20 mouse cellular contexts compared by ENCODE assay signal in genomic region chr9:62854483-62854882, GRCm38 (mm10). TPM values are rescaled to one million over a fixed set of nuclear protein-coding genes. Genes with fewer than 3 reads are reported as not detected.
DNase-seq lines count a peak whose midpoint lies in the region; ATAC-seq and TF ChIP-seq lines count a peak whose summit lies in the region.
"Had no signal": no experiment of that assay in that cellular context is flagged by ENCODE, and none has a peak within 500 bp of the region (broad histone marks: within the 10 kb centered on the region; RNA-seq: fewer than 3 reads in every experiment).

No protein-coding gene starts in this region.

- H3K27me3 ChIP-seq in heart, embryonic 13.5 days (replicated peaks) = no peaks in the 10 kb centered on the region; the same call in 1 of the 2 replicates
- peaks cover 20% of the 10 kb centered on the region; the same call in 1 of the 2 replicates for H3K27me3 ChIP-seq in forebrain, embryonic 12.5 days
- H3K27me3 ChIP-seq: embryonic facial prominence, embryonic 13.5 days; liver, embryonic 12.5 days; midbrain, embryonic 15.5 days had no signal

- H3K36me3 ChIP-seq in heart, embryonic 13.5 days = peaks cover 20% of the 10 kb centered on the region
- no peaks in the 10 kb centered on the region for H3K36me3 ChIP-seq in forebrain, embryonic 12.5 days (replicated peaks)
- H3K36me3 ChIP-seq: midbrain, embryonic 15.5 days had no signal

- TF ChIP-seq CTCF in left cerebral cortex, adult 2 months (IDR thresholded peaks at IDR 0.05) = no peak

- 51% methylated on average over 4 of the region's 4 CpGs for WGBS in heart, embryonic 13.5 days
- WGBS in forebrain, embryonic 12.5 days = 68% methylated on average over 4 of the region's 4 CpGs

- H3K9me3 ChIP-seq in heart, embryonic 13.5 days = no peaks in the 10 kb centered on the region
- no peaks in the 10 kb centered on the region for H3K9me3 ChIP-seq in forebrain, embryonic 12.5 days
- H3K9me3 ChIP-seq: embryonic facial prominence, embryonic 13.5 days; G1E; heart, embryonic 10.5 days; liver, embryonic 12.5 days; midbrain, embryonic 15.5 days had no signal

- H3K9ac ChIP-seq in heart, embryonic 13.5 days = no peak overlapping the region
- no peak overlapping the region for H3K9ac ChIP-seq in forebrain, embryonic 12.5 days
- H3K9ac ChIP-seq: embryonic facial prominence, embryonic 13.5 days; liver, embryonic 12.5 days; midbrain, embryonic 15.5 days had no signal

- no peak for ATAC-seq in heart, embryonic 13.5 days (ENCODE audit: extremely low read depth, insufficient number of reproducible peaks, low FRiP score, low TSS enrichment)
- ATAC-seq in forebrain, embryonic 12.5 days (ENCODE audit: low FRiP score) = no peak
- ATAC-seq: forebrain, embryonic 16.5 days; hindbrain, postnatal 0 days; liver, embryonic 12.5 days; midbrain, embryonic 15.5 days had no signal

- peaks cover 38% of the 10 kb centered on the region for H3K4me1 ChIP-seq in heart, embryonic 13.5 days
- peaks cover 23% of the 10 kb centered on the region for H3K4me1 ChIP-seq in forebrain, embryonic 12.5 days
- H3K4me1 ChIP-seq: midbrain, embryonic 15.5 days had no signal

- no peak overlapping the region for H3K4me3 ChIP-seq in heart, embryonic 13.5 days
- H3K4me3 ChIP-seq in left cerebral cortex, adult 2 months = no peak overlapping the region
- H3K4me3 ChIP-seq in forebrain, embryonic 12.5 days (replicated peaks) = no peak overlapping the region
- H3K4me3 ChIP-seq: embryonic facial prominence, embryonic 13.5 days; heart, embryonic 10.5 days; liver, embryonic 12.5 days; midbrain, embryonic 15.5 days; myocyte had no signal

- intact Hi-C loops in heart, postnatal 10 days (cut with DNase I) = no loop called here
- intact Hi-C loops in left cerebral cortex, postnatal 4 days (cut with DNase I) = no loop called here
- intact Hi-C loops in left cerebral cortex, adult 2 months (cut with DNase I) = no loop called here

- no peak overlapping the region for H3K4me2 ChIP-seq in heart, embryonic 13.5 days
- no peak overlapping the region for H3K4me2 ChIP-seq in forebrain, embryonic 12.5 days
- H3K4me2 ChIP-seq: embryonic facial prominence, embryonic 13.5 days; liver, embryonic 12.5 days; midbrain, embryonic 15.5 days had no signal

- 0 out of 2 replicates have a peak overlapping the region, but pooled peaks have one; percentile 6 for H3K27ac ChIP-seq in heart, embryonic 13.5 days (replicated peaks)
- no peak overlapping the region for H3K27ac ChIP-seq in left cerebral cortex, adult 2 months
- no peak overlapping the region for H3K27ac ChIP-seq in forebrain, embryonic 12.5 days
- H3K27ac ChIP-seq: embryonic facial prominence, embryonic 13.5 days; heart, embryonic 10.5 days; hindbrain, postnatal 0 days; liver, embryonic 12.5 days; midbrain, embryonic 15.5 days had no signal

- DNase-seq in heart, postnatal 10 days = no peak
- peak; percentile 34 for DNase-seq in left cerebral cortex, postnatal 4 days
- no peak for DNase-seq in left cerebral cortex, adult 2 months (ENCODE audit: extremely low spot score in 1 of 2, low spot score in 2 of 2)
- DNase-seq in 416B (ENCODE audit: low read depth) = peak; percentile 21
- peak; percentile 64 for DNase-seq in kidney, postnatal 14 days
- DNase-seq in layer of hippocampus, adult 8-10 months (ENCODE audit: low spot score in 2 of 2) = no peak
- DNase-seq: adrenal gland, postnatal 25 days; cerebellum, adult 11 months; gastrocnemius, postnatal 36 days; spleen, adult 18-20 months had no signal

RNA-seq across cellular contexts. Expression of gene Calml4, which starts 3.4 kb away (rescaled TPM):
- polyA plus RNA-seq in heart, embryonic 13.5 days (2015; fragmentation: Nextera tagmentation; extraction: Ambion mirVana) = 1.7 and 2.4 TPM in 2 replicates
- total RNA-seq in heart, postnatal 10 days (2021) = 1 to 10 TPM; 1.8 to 2.2 TPM
- total RNA-seq in left cerebral cortex, postnatal 4 days (2021) = under 1 TPM; 0.66 to 0.93 TPM
- total RNA-seq in left cerebral cortex, adult 2 months (2021) = 1 to 10 TPM in 1 of 2 experiments, under 1 TPM in 1; 0.75 to 1.1 TPM
- total RNA-seq in layer of hippocampus, adult 8-10 months (2022) = 1 to 10 TPM; 1.2 to 3.0 (median 2.1) TPM
- 1.8 and 3.1 TPM in 2 replicates for polyA plus RNA-seq in forebrain, embryonic 12.5 days (2016; fragmentation: Nextera tagmentation; extraction: Ambion mirVana)

RNA-seq across cellular contexts. Expression of gene Cln6, which starts 15.9 kb away (rescaled TPM):
- 18.8 and 19.5 TPM in 2 replicates for polyA plus RNA-seq in heart, embryonic 13.5 days (2015; fragmentation: Nextera tagmentation; extraction: Ambion mirVana)
- 10 to 100 TPM; 19.7 to 23.4 TPM for total RNA-seq in heart, postnatal 10 days (2021)
- 1 to 10 TPM; 7.1 to 9.0 TPM for total RNA-seq in left cerebral cortex, postnatal 4 days (2021)
- total RNA-seq in left cerebral cortex, adult 2 months (2021) = 10 to 100 TPM; 10.0 to 11.9 TPM
- 10 to 100 TPM; 10.2 to 16.0 (median 14.8) TPM for total RNA-seq in layer of hippocampus, adult 8-10 months (2022)
- polyA plus RNA-seq in forebrain, embryonic 12.5 days (2016; fragmentation: Nextera tagmentation; extraction: Ambion mirVana) = 8.5 and 9.8 TPM in 2 replicates

RNA-seq across cellular contexts. Expression of gene Fem1b, which starts 42.7 kb away (rescaled TPM):
- polyA plus RNA-seq in heart, embryonic 13.5 days (2015; fragmentation: Nextera tagmentation; extraction: Ambion mirVana) = 12.2 and 12.7 TPM in 2 replicates
- total RNA-seq in heart, postnatal 10 days (2021) = 10 to 100 TPM; 31.3 to 34.9 TPM
- total RNA-seq in left cerebral cortex, postnatal 4 days (2021) = 100 to 1,000 TPM; 126 to 127 TPM
- 100 to 1,000 TPM; 104 to 107 TPM for total RNA-seq in left cerebral cortex, adult 2 months (2021)
- 10 to 100 TPM; 85.8 to 99.0 (median 90.4) TPM for total RNA-seq in layer of hippocampus, adult 8-10 months (2022)
- polyA plus RNA-seq in forebrain, embryonic 12.5 days (2016; fragmentation: Nextera tagmentation; extraction: Ambion mirVana) = 56.6 and 59.0 TPM in 2 replicates

Comparison
In these comparisons a context has a peak if more than half of its experiments do, and no peak if none do; other contexts are left out.
1. DNase-seq: peak in left cerebral cortex, postnatal 4 days (single experiment), 416B (single experiment) and kidney, postnatal 14 days (single experiment); none in heart, postnatal 10 days (0 of 2), left cerebral cortex, adult 2 months (0 of 2) and layer of hippocampus, adult 8-10 months (0 of 2).